Mouse (Mus musculus) MEL (cell line): ENCODE data around the gene Rab1a.

ENCODE experiments used
- CTCF ChIP-seq, 3 experiments: IDR thresholded peaks in 2 of 3; conservative IDR thresholded peaks in 1 of 3; 2 replicates each; pipeline ENCODE4 v1.5.1; 2011 to 2012; ENCODE audit warnings: low read length in 3 of 3, low read depth in 2 of 3, mild to moderate bottlenecking in 2 of 3, improper control_type of control experiment in 1 of 3, inconsistent platforms in 1 of 3, mixed read lengths in 1 of 3, moderate library complexity in 1 of 3; ENCODE audit not compliant: control insufficient read depth in 1 of 3, insufficient read depth in 1 of 3, poor library complexity in 1 of 3, severe bottlenecking in 1 of 3
- EP300 ChIP-seq, 2 experiments: IDR thresholded peaks; 2 replicates each; pipeline ENCODE4 v1.6.1; 2011; ENCODE audit warnings: improper control_type of control experiment in 2 of 2, low read length in 2 of 2, low read depth in 1 of 2, mild to moderate bottlenecking in 1 of 2
- KAT2A ChIP-seq: conservative IDR thresholded peaks from 2 replicates; pipeline ENCODE4 v1.6.1; 2012; ENCODE audit warnings: low read depth, low read length, improper control_type of control experiment, inconsistent platforms
- TAL1 ChIP-seq: IDR thresholded peaks from 2 replicates; pipeline ENCODE4 v1.6.1; 2012; ENCODE audit warnings: mild to moderate bottlenecking, inconsistent platforms, low read length, moderate library complexity, mixed read lengths
- USF2 ChIP-seq, 2 experiments: IDR thresholded peaks; 2 replicates each; pipeline ENCODE4 v1.6.1; 2011 to 2012; ENCODE audit warnings: improper control_type of control experiment in 2 of 2, low read length in 2 of 2, borderline replicate concordance in 1 of 2, inconsistent platforms in 1 of 2, low read depth in 1 of 2, mild to moderate bottlenecking in 1 of 2; ENCODE audit not compliant: insufficient read depth in 1 of 2

GRCm38 (mm10) chr11:20193100-20193736 is 8.0 kb upstream of the Rab1a start:
- TF ChIP-seq TAL1 (no peak), EP300 (IDR thresholded peaks at IDR 0.05; ENCODE audit: low read depth in 1 of 2, low read length in 2 of 2) (0 out of 4 replicates have a peak, but pooled peaks of 1 of the 2 experiments have one; percentile 26), USF2 (IDR thresholded peaks at IDR 0.05; ENCODE audit: borderline replicate concordance in 1 of 2, insufficient read depth in 1 of 2, low read depth in 1 of 2, low read length in 2 of 2) (no peak), KAT2A (no peak), CTCF (IDR thresholded peaks at IDR 0.05 in 2 of 3, conservative IDR thresholded peaks at IDR 0.05 in 1 of 3; ENCODE audit: control insufficient read depth in 1 of 3, insufficient read depth in 1 of 3, low read depth in 2 of 3, low read length in 3 of 3, poor library complexity in 1 of 3, severe bottlenecking in 1 of 3) (no peak)
